Mouse (Mus musculus): ENCODE data around the gene Actr8.

The Actr8 gene

DNA sequence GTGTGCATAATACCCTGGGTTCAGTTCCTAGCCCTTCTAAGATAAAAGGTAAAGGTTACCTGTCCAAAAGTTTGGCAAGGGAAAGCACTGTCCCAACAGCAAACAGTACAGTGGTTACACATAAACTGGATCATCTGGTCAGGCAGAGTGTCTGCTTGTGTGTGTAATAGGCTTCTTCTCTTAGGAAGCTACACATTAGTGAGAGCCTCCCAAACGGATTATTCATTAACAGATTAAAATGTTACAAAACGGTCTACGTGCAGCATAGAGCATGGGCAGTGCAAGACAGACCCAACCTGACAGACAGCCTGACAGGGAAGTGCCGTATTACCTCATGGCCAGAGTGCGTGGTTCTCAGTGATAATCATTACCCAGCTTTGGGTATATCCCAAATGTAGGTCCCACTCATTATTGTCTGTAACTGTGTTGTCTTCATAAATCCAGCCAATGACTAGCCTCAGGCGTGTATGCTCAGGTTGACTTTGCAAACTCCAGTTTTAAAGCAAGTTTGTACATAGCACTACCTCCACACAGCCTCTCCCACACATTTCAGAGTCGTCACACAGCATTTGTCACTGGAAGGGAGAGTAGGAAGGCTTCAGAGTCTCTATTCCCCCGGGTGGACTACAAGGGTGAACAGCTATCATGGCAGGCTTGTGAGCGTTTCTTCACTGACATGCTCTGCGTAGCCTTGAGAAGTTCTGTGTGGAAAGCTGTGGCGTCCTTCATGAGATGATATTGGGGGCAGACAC is 18.0 kb downstream of the Actr8 start:
- DNase-seq (ENCODE audit: low spot score): no peak

DNA sequence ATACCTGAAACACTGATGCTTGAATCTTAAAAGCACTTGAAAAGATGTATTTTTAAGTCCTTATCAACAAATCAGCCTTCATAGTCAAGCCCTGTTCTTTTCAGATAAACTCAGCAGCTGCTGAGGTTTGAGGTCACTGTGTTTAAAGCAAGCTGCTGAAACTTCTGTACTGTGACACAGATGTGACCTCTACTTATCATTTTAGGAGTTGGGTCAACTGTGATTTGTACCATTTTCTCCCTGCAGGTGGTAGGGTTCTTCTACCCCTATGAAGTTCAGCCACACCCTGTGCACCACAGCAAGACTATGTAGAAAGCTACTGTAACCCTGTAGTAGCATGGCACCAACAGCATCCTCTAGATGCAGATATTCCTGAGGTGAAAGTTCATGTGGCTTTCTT is 19.2 kb downstream of the Actr8 start:
- DNase-seq (ENCODE audit: low spot score): no peak

DNA sequence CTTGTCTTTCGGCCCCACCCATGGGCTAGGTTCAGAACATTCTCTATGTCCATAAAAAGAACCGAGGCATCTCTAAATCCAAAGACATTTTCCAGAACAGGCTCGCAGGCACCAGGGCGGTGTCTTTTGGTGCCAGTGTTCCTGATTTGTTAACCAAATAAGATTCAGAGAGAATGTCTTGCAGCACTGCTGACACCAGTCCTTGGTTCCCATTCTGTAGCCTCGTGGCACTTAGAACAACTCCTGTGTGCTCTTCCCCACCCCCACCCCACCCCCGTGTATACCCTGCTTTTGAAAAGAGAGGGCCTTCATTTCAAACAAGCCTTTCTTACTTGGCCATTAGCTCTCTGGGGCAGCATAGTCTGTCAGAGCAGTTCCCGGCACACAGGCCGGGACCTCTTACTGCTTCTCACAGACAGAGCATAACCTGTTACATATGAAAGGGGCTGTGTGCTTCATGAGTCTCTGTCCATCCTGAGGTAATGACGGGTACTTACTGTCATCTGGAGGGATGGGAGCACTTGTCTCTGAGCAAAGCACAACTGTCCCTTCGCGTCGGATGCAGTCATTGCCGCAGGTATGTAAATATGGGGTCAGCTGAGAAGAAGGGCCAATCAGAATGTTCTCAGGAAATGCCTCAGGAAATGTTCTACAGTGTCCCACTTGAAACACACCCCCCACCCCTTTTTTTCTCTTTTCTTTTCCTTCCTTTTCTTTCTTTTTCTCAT is 20.8 kb downstream of the Actr8 start:
- no peak for DNase-seq (ENCODE audit: low spot score)

DNA sequence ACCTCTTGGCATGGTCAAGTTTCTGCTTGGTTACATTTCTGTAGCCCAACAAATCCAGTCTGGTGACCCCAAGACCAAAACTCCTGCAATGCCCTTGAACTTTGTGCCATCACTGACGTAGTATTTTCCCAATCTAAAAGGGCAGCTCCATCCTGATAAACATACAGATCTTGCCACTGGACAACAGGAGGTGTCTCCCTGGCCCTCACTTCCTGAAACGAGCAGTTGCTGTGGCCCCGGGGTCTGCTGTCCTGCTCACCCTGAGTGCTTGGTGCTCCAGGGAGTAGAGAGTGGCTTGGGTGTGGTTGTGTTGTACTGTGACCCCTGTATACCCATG is 21.3 kb downstream of the Actr8 start:
- DNase-seq (ENCODE audit: low spot score): no peak

DNA sequence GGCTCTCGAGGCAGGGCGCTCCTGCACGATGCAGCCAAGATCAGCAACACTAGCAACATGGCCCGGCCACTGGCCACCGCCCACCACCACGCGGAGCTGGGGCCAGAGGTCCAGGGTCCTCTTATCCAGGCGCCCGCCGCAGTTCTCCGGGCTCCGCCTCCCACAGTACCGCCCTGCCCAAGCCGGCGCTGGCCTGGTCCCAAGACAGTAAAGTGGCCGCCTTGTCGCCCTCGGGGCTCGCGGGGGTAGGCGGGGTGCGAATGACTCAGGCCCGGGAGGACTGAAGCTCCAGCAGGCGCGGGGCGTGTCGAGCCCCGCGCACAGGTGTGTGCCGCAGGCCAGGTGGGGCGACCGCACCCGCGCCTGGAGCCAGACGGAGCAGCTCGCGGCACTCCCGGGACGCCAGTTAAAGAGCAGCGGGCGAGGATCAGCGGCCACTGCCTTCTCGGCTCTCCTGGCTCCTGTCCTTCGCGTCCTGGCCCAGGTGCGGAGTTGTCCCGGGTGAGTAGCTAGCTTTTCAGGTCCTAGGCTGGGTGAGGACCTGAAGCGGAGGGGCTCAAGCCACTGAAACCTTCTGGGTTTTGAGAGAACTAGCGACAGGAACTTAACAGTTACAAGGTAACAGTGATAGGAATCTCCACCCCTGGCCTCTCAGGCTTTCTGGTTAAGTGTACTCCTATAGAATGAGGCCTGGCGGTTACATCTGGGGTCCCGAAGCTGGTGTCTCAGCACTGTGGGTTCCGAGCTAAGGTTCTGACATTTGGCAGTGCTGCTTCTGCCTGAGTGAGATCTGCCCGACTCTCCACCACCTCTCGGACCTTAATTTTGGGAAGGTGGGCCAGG is 30.8 kb downstream of the Actr8 start, which contains the start of the genes Il17rb and Chdh:
Gene Il17rb, minus strand, starts transcription at position 164 of the 843 bp plus-strand sequence.
Gene Chdh, plus strand, starts transcription at position 291 of the 843 bp plus-strand sequence.
- peak; percentile 46 for DNase-seq (ENCODE audit: low spot score)

DNA sequence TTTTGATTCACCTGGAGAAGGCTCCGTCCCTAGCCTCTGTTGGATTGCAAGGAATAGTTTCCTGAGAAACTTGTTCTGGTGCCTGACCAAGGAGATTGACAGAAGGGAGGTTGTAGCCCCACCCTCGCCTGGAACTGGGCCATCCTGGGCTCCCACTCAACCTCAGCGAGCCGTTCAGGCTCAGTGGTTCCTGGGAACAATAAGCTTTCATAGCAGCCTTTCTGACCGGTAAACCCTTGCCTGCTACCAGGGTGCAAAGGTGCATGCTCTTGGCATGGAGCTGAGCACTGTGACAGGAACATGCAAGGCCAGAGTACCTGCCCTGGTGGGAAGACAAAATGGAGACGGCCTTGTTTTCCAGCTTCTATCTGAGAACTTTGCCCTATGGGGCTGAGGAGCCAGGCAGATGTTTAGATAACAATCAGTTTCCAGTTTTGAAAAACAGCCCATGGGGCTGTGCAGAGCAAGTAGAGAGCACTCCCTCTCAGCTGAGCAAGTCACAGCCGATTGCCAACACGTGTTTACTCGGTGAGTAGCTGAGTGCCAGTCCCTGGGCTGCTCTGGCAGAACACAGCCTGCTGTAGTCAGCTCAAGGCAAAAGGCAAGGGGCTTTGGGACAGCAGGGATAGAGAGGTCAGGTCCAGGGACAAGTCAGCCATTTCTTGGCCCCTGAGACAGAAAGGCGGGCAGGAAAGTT is 31.9 kb downstream of the Actr8 start:
- peak; percentile 46 for DNase-seq (ENCODE audit: low spot score)

DNA sequence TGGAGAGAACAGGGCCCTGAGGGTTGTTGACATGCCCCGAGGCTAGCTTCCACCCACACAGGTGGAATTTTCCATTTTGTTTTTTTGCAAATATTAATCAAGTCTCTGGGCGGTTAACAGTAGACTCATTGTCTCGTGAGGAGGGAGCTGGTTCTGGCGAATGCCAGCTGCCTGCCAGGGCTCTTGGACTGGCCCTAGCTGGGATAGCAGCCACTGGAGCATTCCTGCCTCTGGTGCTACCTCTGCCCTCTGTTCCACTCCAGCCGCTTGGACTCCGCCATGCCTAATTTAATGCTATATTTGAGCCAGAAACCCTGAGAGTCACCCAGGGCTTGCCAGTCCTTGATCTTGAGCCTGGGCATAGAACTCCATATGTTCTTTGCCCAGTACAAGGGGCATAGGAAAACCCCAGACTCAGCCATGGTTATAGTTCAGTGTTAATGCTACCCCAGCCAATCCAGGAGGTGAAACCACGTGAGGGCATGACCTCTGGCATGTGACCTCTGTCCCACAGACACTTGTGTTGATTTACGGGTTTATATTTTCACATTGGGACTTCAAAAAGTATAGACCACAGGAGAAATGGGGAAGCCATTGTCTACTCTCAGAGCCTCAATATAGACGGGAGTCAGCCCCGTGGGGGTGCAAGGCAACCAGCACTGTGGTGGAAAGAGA is 33.9 kb downstream of the Actr8 start:
- no peak for DNase-seq (ENCODE audit: low spot score)

DNA sequence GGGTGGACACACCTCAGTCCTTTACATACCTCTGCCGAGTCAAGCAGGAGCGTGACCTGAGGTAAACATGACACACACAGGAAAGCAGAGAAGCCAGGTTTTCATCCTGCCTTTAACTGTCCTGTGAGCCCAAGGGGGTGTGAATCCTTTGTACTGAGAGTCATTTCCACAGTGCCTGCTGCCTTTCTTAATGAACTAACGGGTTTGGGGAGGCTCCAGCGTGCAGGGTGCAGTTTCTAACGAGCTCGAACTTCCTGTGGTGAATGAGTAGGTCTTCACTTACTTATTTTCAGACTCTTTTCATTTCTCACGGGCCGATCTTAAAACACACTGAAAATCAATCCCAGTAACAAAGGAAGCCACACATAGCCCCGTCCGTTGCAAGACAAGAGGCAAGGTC is 36.4 kb downstream of the Actr8 start:
- DNase-seq (ENCODE audit: low spot score): no peak

DNA sequence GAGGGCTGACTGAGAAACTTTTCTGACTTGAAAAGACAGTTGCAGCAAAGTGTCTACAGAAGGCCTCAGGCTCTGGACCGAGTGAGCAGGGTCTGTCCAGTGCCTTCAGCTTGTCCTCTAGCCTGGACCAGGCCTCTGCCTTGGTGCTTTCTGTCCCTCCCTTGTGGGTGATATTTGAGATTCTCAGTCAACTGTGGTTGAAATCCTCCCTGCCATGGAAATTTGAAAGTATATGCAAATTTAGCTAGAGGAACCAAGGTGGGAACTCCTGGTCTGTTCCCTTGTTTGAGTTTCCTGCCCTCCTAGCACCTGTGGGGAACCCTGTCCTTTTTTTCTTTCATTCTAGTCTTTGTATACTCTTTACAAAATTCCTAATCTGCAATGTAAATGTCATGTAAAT is 36.9 kb downstream of the Actr8 start:
- no peak for DNase-seq (ENCODE audit: low spot score)

DNA sequence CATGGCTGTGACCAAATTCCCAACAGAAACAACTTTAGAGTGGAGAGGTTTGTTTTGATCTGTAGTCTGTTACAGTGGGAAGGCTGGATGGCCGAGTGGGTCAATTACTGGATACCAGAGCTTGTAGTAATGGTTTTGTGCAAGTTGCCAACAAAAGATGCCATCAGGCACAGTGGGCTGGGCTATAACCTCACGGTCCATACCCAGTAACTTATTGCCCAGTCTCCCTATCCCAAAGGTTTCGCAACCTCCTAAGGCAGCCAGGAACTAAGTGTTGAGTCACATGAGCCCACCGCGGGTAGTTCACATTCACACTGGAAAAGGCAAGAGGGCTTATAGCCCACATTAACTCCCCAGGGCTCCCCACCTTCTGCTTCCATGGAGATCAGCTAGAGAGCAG is 38.5 kb downstream of the Actr8 start:
- DNase-seq (ENCODE audit: low spot score): no peak

DNA sequence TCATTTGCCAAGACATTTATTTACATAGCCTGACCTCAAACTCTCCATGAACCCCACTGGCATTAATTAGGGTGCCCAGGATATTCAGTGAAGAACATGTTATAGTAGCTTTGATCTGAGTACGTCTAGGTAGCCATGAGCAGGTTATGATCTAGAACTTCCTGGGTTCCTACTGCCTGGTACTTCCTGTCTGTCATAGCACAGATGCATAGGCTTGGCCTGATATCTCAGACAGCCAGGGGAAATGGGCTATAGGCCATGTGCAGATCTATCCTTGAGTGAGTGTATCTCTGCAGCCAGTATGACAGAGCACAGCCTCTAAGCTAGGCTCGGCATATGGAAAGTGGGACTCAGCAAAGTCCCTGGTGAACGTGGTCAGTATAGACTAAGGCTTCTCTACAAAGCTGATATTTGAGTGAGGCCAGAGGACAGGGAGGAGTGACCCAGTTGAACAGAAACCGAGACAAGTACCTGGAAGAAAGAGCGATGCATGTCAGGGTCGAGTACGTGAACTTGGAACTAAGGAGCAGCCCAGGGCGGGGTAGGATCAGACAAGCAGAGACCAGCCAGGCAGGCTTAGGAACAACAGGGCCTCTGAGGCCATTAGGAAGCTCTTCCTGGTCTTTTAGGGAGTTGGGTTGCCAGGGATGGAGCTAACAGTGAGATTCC is 39.8 kb downstream of the Actr8 start:
- DNase-seq (ENCODE audit: low spot score): no peak

DNA sequence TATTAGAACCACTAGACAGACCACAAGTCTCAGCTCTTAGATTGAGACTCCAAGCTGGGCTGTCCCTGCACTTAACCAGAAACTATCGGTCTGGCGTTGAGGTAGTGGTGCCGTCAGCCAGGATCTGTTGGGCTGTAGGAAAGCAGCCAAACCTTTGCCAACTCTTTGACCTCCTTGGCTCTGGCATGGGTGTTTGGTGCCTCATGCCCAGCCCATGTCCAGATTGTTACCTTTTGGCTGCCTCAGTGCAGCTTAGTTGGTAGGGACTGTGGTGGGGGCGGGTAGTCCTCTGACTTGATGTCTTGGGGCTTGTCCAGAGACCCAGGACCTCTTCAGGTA is 40.3 kb downstream of the Actr8 start:
- no peak for DNase-seq (ENCODE audit: low spot score)

DNA sequence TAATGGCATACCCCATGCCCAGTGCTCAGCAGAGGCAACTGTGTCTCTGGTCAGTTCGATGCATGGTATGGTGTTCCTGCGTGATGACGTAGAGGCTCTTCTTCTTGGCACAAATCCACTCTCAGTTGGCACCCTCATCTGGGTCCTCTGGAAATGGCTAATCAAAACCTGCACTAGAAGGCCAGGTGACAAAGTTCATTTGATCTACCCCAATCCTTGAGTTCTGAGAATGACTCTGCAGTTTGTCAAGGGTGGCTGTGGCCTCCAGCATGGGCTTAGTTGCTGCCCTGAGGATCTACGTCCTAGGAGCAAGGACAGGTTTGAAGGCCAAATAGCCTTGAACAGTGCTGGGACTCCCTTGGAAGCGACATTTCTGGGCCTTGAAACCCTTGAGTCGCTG is 40.7 kb downstream of the Actr8 start:
- DNase-seq (ENCODE audit: low spot score): no peak

DNA sequence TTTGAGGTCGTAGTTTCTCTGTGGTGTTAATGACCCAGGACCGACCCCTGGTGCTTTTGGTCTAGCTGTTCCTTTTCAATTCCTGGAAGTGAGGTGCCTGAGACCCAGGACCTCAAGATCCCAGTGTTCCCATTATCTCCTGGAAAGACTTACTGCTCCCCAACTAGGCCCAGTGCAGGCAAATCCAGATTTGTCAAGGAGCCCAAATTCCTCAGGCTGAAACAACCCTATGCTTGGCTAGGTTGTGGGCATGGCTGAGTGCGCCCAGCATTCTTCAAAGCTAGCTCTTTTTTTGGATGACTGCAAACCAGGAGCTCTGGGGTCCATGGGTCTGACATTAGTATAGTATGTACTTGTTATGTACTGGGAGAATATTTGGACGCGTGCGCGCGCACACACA is 41.2 kb downstream of the Actr8 start:
- no peak for DNase-seq (ENCODE audit: low spot score)

DNA sequence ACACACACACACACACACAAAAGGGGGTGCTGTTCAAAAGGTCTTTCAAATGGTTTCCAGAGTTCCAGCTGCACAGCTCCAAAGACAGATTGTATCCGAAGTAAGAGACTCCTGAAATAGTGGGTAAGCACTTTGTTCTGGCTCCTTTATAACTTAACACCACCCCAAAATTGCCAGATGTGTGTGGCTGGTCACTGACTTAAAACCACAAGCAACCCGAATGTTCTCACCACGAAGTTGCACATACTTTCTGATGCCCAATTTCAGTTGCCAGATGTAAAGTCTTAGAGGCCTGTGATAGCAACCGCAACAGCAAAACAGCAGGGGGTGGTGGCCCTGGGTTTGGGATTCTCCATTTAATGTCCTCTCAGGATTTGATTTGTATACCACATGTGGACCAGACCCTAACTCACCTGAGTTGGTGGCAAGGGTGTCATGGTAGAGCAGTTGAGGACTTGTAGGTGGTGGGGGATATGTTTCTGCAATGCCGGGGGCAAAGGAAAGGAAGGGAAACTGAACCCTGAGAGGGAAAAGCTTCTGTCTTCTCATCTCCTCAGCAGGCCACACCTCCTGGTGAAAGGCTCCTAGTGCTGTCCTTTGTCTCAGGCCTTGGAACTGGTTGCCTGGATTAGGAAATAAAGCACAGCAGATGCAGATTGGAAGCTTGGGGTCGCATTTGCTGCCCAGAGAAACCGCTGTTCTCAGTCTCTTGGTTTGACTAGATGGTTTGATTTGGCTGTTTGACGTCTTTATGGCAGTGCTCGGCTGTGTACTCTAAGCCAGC is 41.8 kb downstream of the Actr8 start:
- DNase-seq (ENCODE audit: low spot score): no peak

DNA sequence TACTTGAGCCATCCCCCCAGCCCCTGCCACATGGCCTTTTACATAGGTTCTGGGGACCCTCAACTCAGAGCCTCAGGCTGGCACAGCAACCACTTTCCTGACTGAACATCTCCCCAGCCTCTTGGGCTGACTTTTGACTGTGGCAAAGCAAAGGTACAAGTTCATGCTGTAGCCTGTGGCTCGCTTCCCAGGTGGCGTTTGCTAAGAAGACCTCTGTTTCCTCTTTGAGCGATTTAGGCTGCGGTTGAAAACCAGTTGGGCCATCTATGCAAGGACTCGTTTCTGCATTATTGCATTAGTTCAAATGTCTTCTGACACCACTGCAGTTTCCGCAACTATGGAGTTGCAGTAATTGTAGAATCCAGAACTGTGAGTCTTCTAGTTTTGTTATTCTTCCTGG is 44.3 kb downstream of the Actr8 start:
- no peak for DNase-seq (ENCODE audit: low spot score)

DNA sequence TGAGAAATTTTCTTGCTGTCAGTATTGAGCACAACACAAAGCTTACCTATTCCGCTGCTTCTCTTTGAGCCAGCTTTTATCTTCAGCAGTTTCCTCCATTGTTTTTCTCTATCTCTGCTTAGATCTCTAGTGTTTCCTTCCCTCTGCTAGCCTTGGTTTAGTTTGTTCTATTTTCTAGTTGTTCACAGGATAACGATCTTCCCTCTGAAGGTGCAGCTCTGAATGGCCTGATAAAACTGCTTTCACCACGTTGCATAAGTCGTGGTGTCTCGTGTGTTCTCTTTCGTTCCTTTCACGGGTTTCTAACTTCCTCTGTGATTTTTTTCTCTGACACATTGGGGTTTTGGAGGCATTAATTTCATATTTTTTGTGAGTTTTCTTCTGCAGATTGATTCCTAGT is 46.2 kb downstream of the Actr8 start:
- DNase-seq (ENCODE audit: low spot score): no peak

DNA sequence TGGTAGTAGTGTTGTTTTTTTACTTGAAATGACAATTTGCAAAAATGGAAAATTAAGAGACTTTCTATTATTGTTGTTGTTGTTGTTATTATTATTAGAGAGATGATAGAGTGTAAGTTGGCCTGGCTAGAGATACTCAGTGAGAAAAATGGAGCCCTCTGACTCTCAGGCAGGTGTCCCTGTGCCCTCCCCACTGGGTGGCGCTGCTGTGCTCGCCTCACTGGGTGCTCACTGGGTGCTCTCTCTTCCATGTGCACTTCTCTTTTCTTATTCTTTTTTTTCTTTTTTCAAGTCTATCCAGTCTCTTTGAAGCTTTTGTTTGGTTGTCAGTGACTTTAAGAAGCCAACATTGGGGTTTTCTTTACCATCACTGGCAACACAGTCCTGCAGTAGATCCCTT is 49.2 kb downstream of the Actr8 start:
- no peak for DNase-seq (ENCODE audit: low spot score)

DNA sequence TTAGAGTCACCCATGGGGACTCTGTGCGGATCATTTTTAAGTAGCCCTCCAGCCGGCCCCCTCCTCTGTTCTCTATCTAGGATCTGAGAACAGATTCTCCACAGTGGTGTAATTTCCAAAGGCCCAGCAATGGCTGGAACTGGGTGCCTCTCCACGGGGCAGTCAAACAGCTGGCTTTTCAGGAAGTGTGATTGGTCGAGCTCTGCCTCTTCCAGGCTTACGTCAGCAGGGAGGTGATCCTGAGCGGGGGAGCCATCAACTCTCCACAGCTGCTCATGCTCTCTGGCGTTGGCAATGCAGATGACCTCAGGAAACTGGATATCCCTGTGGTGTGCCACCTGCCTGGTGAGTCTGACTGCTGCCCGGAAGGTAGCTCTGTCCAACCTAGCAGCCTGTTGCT is 55.3 kb downstream of the Actr8 start:
- DNase-seq (ENCODE audit: low spot score): no peak

DNA sequence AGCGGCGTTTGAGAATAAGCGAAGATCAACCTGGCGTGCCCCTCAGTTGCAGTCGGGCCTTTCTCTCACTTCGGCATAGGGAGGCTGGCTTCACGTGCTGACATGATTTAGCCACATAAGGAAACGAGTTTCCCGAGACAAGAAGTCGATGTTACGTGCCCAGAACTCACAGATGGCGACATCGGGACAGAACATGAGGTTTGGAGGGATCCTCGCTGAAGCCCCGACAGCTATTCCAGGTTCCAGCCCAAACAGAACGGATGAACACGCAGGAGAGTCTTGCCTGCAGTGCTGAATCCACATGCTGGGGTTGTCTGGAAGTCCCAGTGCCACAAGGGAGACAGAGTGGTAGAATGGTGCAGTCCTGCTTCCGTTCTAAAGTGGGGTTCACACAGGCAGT is 60.3 kb downstream of the Actr8 start:
- no peak for DNase-seq (ENCODE audit: low spot score)
